Mouse (Mus musculus): Measurements from ENCODE around the gene Fbxw10. TPM values are rescaled to one million over a fixed set of nuclear protein-coding genes. Genes with fewer than 3 reads are reported as not detected.

Fbxw10 gene
- polyA plus RNA-seq, 1 experiment from 2014 or later: 0.50 TPM

- ATAC-seq (ENCODE audit: insufficient read depth, low FRiP score): peak; percentile 82
- 64% methylated on average over 4 of the region's 4 CpGs for WGBS
- H3K27ac ChIP-seq (ENCODE audit: low read length): peak overlapping the region; percentile 85; the same call in 1 of the 2 replicates
Observed at GRCm38 (mm10) chr11:62827135-62827534, 19.7 kb upstream of the Fbxw10 start.

GRCm38 (mm10) chr11:62827911-62828310 lies 19.0 kb upstream of the Fbxw10 start:
- Histone ChIP-seq H3K27me3 (ENCODE audit: control insufficient read depth, insufficient read depth, low read length) (no peaks in the 10 kb centered on the region), H3K27ac (ENCODE audit: low read length) (no peak overlapping the region), H3K36me3 (ENCODE audit: control insufficient read depth, insufficient read depth, low read length) (no peaks in the 10 kb centered on the region), H3K4me1 (ENCODE audit: control insufficient read depth, insufficient read depth, low read length) (peaks cover 18% of the 10 kb centered on the region; the same call in 1 of the 2 replicates), H3K9me3 (replicated peaks; ENCODE audit: control insufficient read depth, low read length) (no peaks in the 10 kb centered on the region), H3K4me3 (replicated peaks; ENCODE audit: low read length) (no peak overlapping the region), H3K9ac (ENCODE audit: low read length) (no peak overlapping the region), H3K4me2 (ENCODE audit: low read depth, low read length) (no peak overlapping the region)
- WGBS: 80% methylated on average over 3 of the region's 3 CpGs
- no peak for ATAC-seq (ENCODE audit: insufficient read depth, low FRiP score)

More at GRCm38 (mm10) chr11:62827135-62827534, 19.7 kb upstream of the Fbxw10 start:
- H3K4me2 ChIP-seq (ENCODE audit: low read depth, low read length): no peak overlapping the region
- no peak overlapping the region for H3K9ac ChIP-seq (ENCODE audit: low read length)
- H3K4me1 ChIP-seq (ENCODE audit: control insufficient read depth, insufficient read depth, low read length): peaks cover 20% of the 10 kb centered on the region
- no peaks in the 10 kb centered on the region for H3K36me3 ChIP-seq (ENCODE audit: control insufficient read depth, insufficient read depth, low read length)
- H3K4me3 ChIP-seq (replicated peaks; ENCODE audit: low read length): no peak overlapping the region
- H3K27me3 ChIP-seq (ENCODE audit: control insufficient read depth, insufficient read depth, low read length): no peaks in the 10 kb centered on the region
- no peaks in the 10 kb centered on the region for H3K9me3 ChIP-seq (replicated peaks; ENCODE audit: control insufficient read depth, low read length)

GRCm38 (mm10) chr11:62830387-62830786 lies 16.5 kb upstream of the Fbxw10 start:
- no peak overlapping the region for H3K27ac ChIP-seq (ENCODE audit: low read length)
- H3K4me2 ChIP-seq (ENCODE audit: low read depth, low read length): no peak overlapping the region
- no peaks in the 10 kb centered on the region for H3K27me3 ChIP-seq (ENCODE audit: control insufficient read depth, insufficient read depth, low read length)
- H3K4me1 ChIP-seq (ENCODE audit: control insufficient read depth, insufficient read depth, low read length): 0 out of 2 replicates have a peak, but pooled peaks cover 6% of the 10 kb centered on the region
- no peak overlapping the region for H3K9ac ChIP-seq (ENCODE audit: low read length)
- no peak for ATAC-seq (ENCODE audit: insufficient read depth, low FRiP score)
- 87% methylated on average over 2 of the region's 2 CpGs for WGBS
- H3K9me3 ChIP-seq (replicated peaks; ENCODE audit: control insufficient read depth, low read length): no peaks in the 10 kb centered on the region
- H3K4me3 ChIP-seq (replicated peaks; ENCODE audit: low read length): no peak overlapping the region
- H3K36me3 ChIP-seq (ENCODE audit: control insufficient read depth, insufficient read depth, low read length): no peaks in the 10 kb centered on the region

- 0 out of 2 replicates have a peak, but pooled peaks cover under 1% of the 10 kb centered on the region for H3K4me1 ChIP-seq (ENCODE audit: control insufficient read depth, insufficient read depth, low read length)
- no peak overlapping the region for H3K9ac ChIP-seq (ENCODE audit: low read length)
- no peak overlapping the region for H3K27ac ChIP-seq (ENCODE audit: low read length)
- H3K4me3 ChIP-seq (replicated peaks; ENCODE audit: low read length): no peak overlapping the region
- H3K9me3 ChIP-seq (replicated peaks; ENCODE audit: control insufficient read depth, low read length): no peaks in the 10 kb centered on the region
- H3K27me3 ChIP-seq (ENCODE audit: control insufficient read depth, insufficient read depth, low read length): no peaks in the 10 kb centered on the region
- no peak overlapping the region for H3K4me2 ChIP-seq (ENCODE audit: low read depth, low read length)
- no peaks in the 10 kb centered on the region; the same call in 1 of the 2 replicates for H3K36me3 ChIP-seq (ENCODE audit: control insufficient read depth, insufficient read depth, low read length)
- no peak for ATAC-seq (ENCODE audit: insufficient read depth, low FRiP score)
Observed at GRCm38 (mm10) chr11:62831906-62832305, 15.0 kb upstream of the Fbxw10 start.

DNA sequence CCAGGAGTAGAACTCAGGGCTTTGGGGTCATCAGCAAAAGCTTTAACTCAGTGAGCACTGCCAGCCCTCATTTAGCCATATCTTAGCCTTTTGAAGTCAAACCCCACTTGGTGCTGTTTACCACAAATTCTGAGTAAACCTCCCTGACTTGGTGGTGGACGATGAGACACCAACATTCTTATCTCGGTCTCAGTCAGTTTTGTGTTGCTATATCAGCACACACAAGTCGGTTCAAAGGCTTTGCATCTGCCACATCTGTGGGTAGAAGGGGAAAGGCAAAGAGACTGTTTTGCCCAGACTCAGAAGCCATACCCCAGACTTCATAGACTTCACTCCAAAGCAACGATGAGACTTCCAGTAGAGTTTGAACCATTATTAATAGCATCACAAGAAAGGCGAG lies 2.3 kb upstream of the Fbxw10 start:
- Histone ChIP-seq H3K4me3 (replicated peaks; ENCODE audit: low read length) (no peak overlapping the region), H3K9ac (ENCODE audit: low read length) (no peak overlapping the region), H3K36me3 (ENCODE audit: control insufficient read depth, insufficient read depth, low read length) (0 out of 2 replicates have a peak, but pooled peaks cover 6% of the 10 kb centered on the region), H3K9me3 (replicated peaks; ENCODE audit: control insufficient read depth, low read length) (no peaks in the 10 kb centered on the region), H3K27ac (ENCODE audit: low read length) (no peak overlapping the region), H3K4me2 (ENCODE audit: low read depth, low read length) (no peak overlapping the region), H3K27me3 (ENCODE audit: control insufficient read depth, insufficient read depth, low read length) (no peaks in the 10 kb centered on the region), H3K4me1 (ENCODE audit: control insufficient read depth, insufficient read depth, low read length) (peaks cover 3% of the 10 kb centered on the region; the same call in 1 of the 2 replicates)
- 80% methylated on average over 5 of the region's 5 CpGs for WGBS
- no peak for ATAC-seq (ENCODE audit: insufficient read depth, low FRiP score)

- Histone ChIP-seq H3K4me3 (replicated peaks; ENCODE audit: low read length) (no peak overlapping the region), H3K27me3 (ENCODE audit: control insufficient read depth, insufficient read depth, low read length) (no peaks in the 10 kb centered on the region), H3K4me1 (ENCODE audit: control insufficient read depth, insufficient read depth, low read length) (peaks cover 3% of the 10 kb centered on the region; the same call in 1 of the 2 replicates), H3K27ac (ENCODE audit: low read length) (no peak overlapping the region), H3K36me3 (ENCODE audit: control insufficient read depth, insufficient read depth, low read length) (0 out of 2 replicates have a peak, but pooled peaks cover 4% of the 10 kb centered on the region), H3K9ac (ENCODE audit: low read length) (no peak overlapping the region), H3K9me3 (replicated peaks; ENCODE audit: control insufficient read depth, low read length) (no peaks in the 10 kb centered on the region), H3K4me2 (ENCODE audit: low read depth, low read length) (no peak overlapping the region)
- WGBS: 64% methylated on average over 3 of the region's 3 CpGs
- no peak for ATAC-seq (ENCODE audit: insufficient read depth, low FRiP score)
Observed at GRCm38 (mm10) chr11:62845730-62846129, 1.1 kb upstream of the Fbxw10 start.

GRCm38 (mm10) chr11:62847655-62848191 lies 854 bp downstream of the Fbxw10 start:
- H3K4me2 ChIP-seq (ENCODE audit: low read depth, low read length): peak overlapping the region; percentile 37
- no peaks in the 10 kb centered on the region for H3K36me3 ChIP-seq (ENCODE audit: control insufficient read depth, insufficient read depth, low read length)
- ATAC-seq (ENCODE audit: insufficient read depth, low FRiP score): no peak
- peak overlapping the region; percentile 48; the same call in 1 of the 2 replicates for H3K27ac ChIP-seq (ENCODE audit: low read length)
- H3K9ac ChIP-seq (ENCODE audit: low read length): no peak overlapping the region
- H3K4me1 ChIP-seq (ENCODE audit: control insufficient read depth, insufficient read depth, low read length): peaks cover 3% of the 10 kb centered on the region; the same call in 1 of the 2 replicates
- H3K27me3 ChIP-seq (ENCODE audit: control insufficient read depth, insufficient read depth, low read length): no peaks in the 10 kb centered on the region
- H3K9me3 ChIP-seq (replicated peaks; ENCODE audit: control insufficient read depth, low read length): no peaks in the 10 kb centered on the region
- H3K4me3 ChIP-seq (replicated peaks; ENCODE audit: low read length): no peak overlapping the region
- WGBS: 53% methylated on average over 4 of the region's 4 CpGs

- Histone ChIP-seq H3K27ac (ENCODE audit: low read length) (no peak overlapping the region), H3K36me3 (ENCODE audit: control insufficient read depth, insufficient read depth, low read length) (no peaks in the 10 kb centered on the region), H3K4me3 (replicated peaks; ENCODE audit: low read length) (no peak overlapping the region), H3K9me3 (replicated peaks; ENCODE audit: control insufficient read depth, low read length) (no peaks in the 10 kb centered on the region), H3K9ac (ENCODE audit: low read length) (no peak overlapping the region), H3K27me3 (ENCODE audit: control insufficient read depth, insufficient read depth, low read length) (no peaks in the 10 kb centered on the region), H3K4me1 (ENCODE audit: control insufficient read depth, insufficient read depth, low read length) (peaks cover 3% of the 10 kb centered on the region; the same call in 1 of the 2 replicates), H3K4me2 (ENCODE audit: low read depth, low read length) (no peak overlapping the region)
- 47% methylated on average over 2 of the region's 2 CpGs for WGBS
- ATAC-seq (ENCODE audit: insufficient read depth, low FRiP score): no peak
Observed at GRCm38 (mm10) chr11:62848301-62848700, 1.4 kb downstream of the Fbxw10 start.

- 85% methylated on average over 1 of the region's 1 CpGs for WGBS
- no peak overlapping the region for H3K4me3 ChIP-seq (replicated peaks; ENCODE audit: low read length)
- no peak for ATAC-seq (ENCODE audit: insufficient read depth, low FRiP score)
Observed at GRCm38 (mm10) chr11:62851199-62851598, 4.3 kb downstream of the Fbxw10 start.

More at GRCm38 (mm10) chr11:62851199-62851598, 4.3 kb downstream of the Fbxw10 start:
- Histone ChIP-seq H3K9me3 (replicated peaks; ENCODE audit: control insufficient read depth, low read length) (no peaks in the 10 kb centered on the region), H3K27ac (ENCODE audit: low read length) (no peak overlapping the region), H3K4me1 (ENCODE audit: control insufficient read depth, insufficient read depth, low read length) (peaks cover 3% of the 10 kb centered on the region; the same call in 1 of the 2 replicates), H3K36me3 (ENCODE audit: control insufficient read depth, insufficient read depth, low read length) (no peaks in the 10 kb centered on the region), H3K9ac (ENCODE audit: low read length) (no peak overlapping the region), H3K27me3 (ENCODE audit: control insufficient read depth, insufficient read depth, low read length) (no peaks in the 10 kb centered on the region), H3K4me2 (ENCODE audit: low read depth, low read length) (no peak overlapping the region)
